17 mouse cellular contexts compared by ENCODE assay signal in the genomic region with DNA sequence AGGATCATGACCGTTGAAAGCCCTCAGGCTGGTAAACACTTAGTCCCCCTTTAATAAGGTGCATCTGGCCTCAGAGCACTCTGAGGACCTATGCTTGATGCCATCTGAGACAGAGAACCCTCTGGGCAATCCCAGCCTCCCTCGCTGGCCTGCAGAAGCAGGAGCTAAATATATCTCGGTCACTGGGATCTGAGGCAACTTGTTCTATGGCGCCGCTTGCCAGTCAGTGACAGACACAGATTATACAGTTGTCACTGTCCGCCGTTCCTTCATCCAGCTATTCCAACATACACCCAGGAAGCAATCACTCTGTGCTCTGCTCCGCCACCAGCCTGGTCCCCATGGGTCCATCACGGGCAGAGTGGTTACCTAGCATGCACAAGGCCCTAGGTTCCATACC.
DNase-seq lines count a peak whose midpoint lies in the region; ATAC-seq lines count a peak whose summit lies in the region.
"Had no signal": no experiment of that assay in that cellular context is flagged by ENCODE, and none has a peak within 500 bp of the region (broad histone marks: within the 10 kb centered on the region; RNA-seq: fewer than 3 reads in every experiment).

No protein-coding gene starts in this region.

- H3K36me3 ChIP-seq in midbrain, embryonic 16.5 days (ENCODE audit: control insufficient read depth, insufficient read depth, low read length), result no peaks in the 10 kb centered on the region
- H3K36me3 ChIP-seq: liver, embryonic 15.5 days; stomach, embryonic 15.5 days had no signal

- 66% methylated on average over 9 of the region's 9 CpGs for WGBS in midbrain, embryonic 16.5 days

- H3K4me3 ChIP-seq in midbrain, embryonic 16.5 days (ENCODE audit: low read depth, low read length), result no peak overlapping the region
- H3K4me3 ChIP-seq: erythroblast, embryonic 14.5 days; liver, embryonic 15.5 days; stomach, embryonic 15.5 days had no signal

- no peaks in the 10 kb centered on the region for H3K9me3 ChIP-seq in midbrain, embryonic 16.5 days (replicated peaks; ENCODE audit: control insufficient read depth, low read length, poor library complexity, severe bottlenecking)
- H3K9me3 ChIP-seq: stomach, embryonic 15.5 days had no signal

- H3K4me2 ChIP-seq in midbrain, embryonic 16.5 days (ENCODE audit: low read length), result no peak overlapping the region
- H3K4me2 ChIP-seq: liver, embryonic 15.5 days; stomach, embryonic 15.5 days had no signal

- H3K4me1 ChIP-seq in midbrain, embryonic 16.5 days (ENCODE audit: control insufficient read depth, insufficient read depth, low read length), result peaks cover 31% of the 10 kb centered on the region

- H3K27ac ChIP-seq in midbrain, embryonic 16.5 days (ENCODE audit: low read length), result peak overlapping the region; percentile 33; the same call in 1 of the 2 replicates
- H3K27ac ChIP-seq: liver, embryonic 15.5 days; macrophage; stomach, embryonic 15.5 days had no signal

- H3K27me3 ChIP-seq in midbrain, embryonic 16.5 days (ENCODE audit: control insufficient read depth, insufficient read depth, low read depth, low read length), result no peaks in the 10 kb centered on the region
- H3K27me3 ChIP-seq: stomach, embryonic 15.5 days had no signal

- ATAC-seq in midbrain, embryonic 16.5 days, result no peak

- peak; percentile 95 for DNase-seq in heart, adult 11 months
- no peak for DNase-seq in heart, postnatal 25 days (ENCODE audit: low spot score)
- peak; percentile 50 for DNase-seq in gastrocnemius, postnatal 25 days
- DNase-seq in heart, postnatal 4 days, result peak; percentile 48
- no peak for DNase-seq in left cerebral cortex, adult 9 months (ENCODE audit: low spot score in 2 of 2)
- DNase-seq in kidney, postnatal 25 days, result no peak
- DNase-seq in right cerebral cortex, adult 18-20 months, result no peak
- DNase-seq: adrenal gland, adult 8-10 months; cerebellum, adult 11 months; kidney, adult 8-10 months; layer of hippocampus, adult 9-11 months; thymus, postnatal 36 days had no signal

- no peak overlapping the region for H3K9ac ChIP-seq in midbrain, embryonic 16.5 days (ENCODE audit: low read depth, low read length)
- H3K9ac ChIP-seq: liver, embryonic 15.5 days; stomach, embryonic 15.5 days had no signal

- intact Hi-C loops in heart, postnatal 25 days (cut with DNase I), result loop anchor here (5.0 kb wide), 4 partner anchors 49 to 249 kb away; no protein-coding TSS in a partner anchor

Comparison
In these comparisons a context has a peak if more than half of its experiments do, and no peak if none do; other contexts are left out.
1. DNase-seq: peak in heart, adult 11 months (single experiment), gastrocnemius, postnatal 25 days (single experiment) and heart, postnatal 4 days (single experiment); none in heart, postnatal 25 days (single experiment), left cerebral cortex, adult 9 months (0 of 2), kidney, postnatal 25 days (0 of 2) and right cerebral cortex, adult 18-20 months (single experiment).